Mouse (Mus musculus) intestine, postnatal 0 days (tissue): Measurements from ENCODE around the gene Gm43191. TPM values are rescaled to one million over a fixed set of nuclear protein-coding genes. Genes with fewer than 3 reads are reported as not detected.

ENCODE experiments used
- ATAC-seq: fragments of 200-750 bp; cut with Nextera tagmentation; 2 replicates; pipeline ENCODE4 v1.8.0; 2017; ENCODE audit warnings: mild to moderate bottlenecking, moderate TSS enrichment, moderate library complexity
- H3K27ac ChIP-seq: fragments of 300-500 bp; sonication (generic); 2 replicates; pipeline ENCODE4 v1.5.1; 2014; ENCODE audit warnings: mild to moderate bottlenecking, low read depth, low read length, moderate library complexity
- H3K27me3 ChIP-seq: fragments of 300-500 bp; sonication (generic); replicated peaks from 2 replicates; pipeline ENCODE4 v1.6.1; 2014; ENCODE audit warnings: low read length, mixed read lengths; ENCODE audit not compliant: control insufficient read depth, insufficient read depth
- H3K36me3 ChIP-seq: fragments of 300-500 bp; sonication (generic); 2 replicates; pipeline ENCODE4 v1.6.1; 2014; ENCODE audit warnings: mild to moderate bottlenecking, moderate library complexity; ENCODE audit not compliant: control insufficient read depth, insufficient read depth
- H3K4me1 ChIP-seq: fragments of 300-500 bp; sonication (generic); replicated peaks from 2 replicates; pipeline ENCODE4 v1.6.1; 2014; ENCODE audit warnings: antibody characterized with exemption, low read length, mixed read lengths; ENCODE audit not compliant: control insufficient read depth, insufficient read depth
- H3K4me2 ChIP-seq: fragments of 300-500 bp; sonication (generic); replicated peaks from 2 replicates; pipeline ENCODE4 v1.6.1; 2014; ENCODE audit warnings: low read depth, mild to moderate bottlenecking, moderate library complexity
- H3K4me3 ChIP-seq: fragments of 300-500 bp; sonication (generic); 2 replicates; pipeline ENCODE4 v1.5.1; 2014; ENCODE audit warnings: low read depth, low read length
- H3K9ac ChIP-seq: fragments of 300-500 bp; sonication (generic); 2 replicates; pipeline ENCODE4 v1.6.1; 2014; ENCODE audit warnings: mild to moderate bottlenecking, low read depth, low read length
- H3K9me3 ChIP-seq: fragments of 300-500 bp; sonication (generic); 2 replicates; pipeline ENCODE4 v1.6.1; 2016; ENCODE audit warnings: mixed run types; ENCODE audit not compliant: control insufficient read depth
- CTCF ChIP-seq: sonication (generic); IDR thresholded peaks from 2 replicates; pipeline ENCODE4 v1.5.1; 2016; ENCODE audit warnings: low read depth, mild to moderate bottlenecking, control low read depth, antibody characterized with exemption, moderate library complexity
- WGBS: fragments of 180-500 bp; shearing (Covaris S2); extraction: QIAGEN DNeasy Blood & Tissue Kit; methylation state at CpG from one replicate; pipeline ENCODE4 v1.1.7; 2014; 5-methylcytosine and 5-hydroxymethylcytosine counted together
- polyA plus RNA-seq: library from polyadenylated mRNA; unstranded; fragments of >200 nt; fragmentation: Nextera tagmentation; extraction: Ambion mirVana; gene quantifications from 2 replicates; pipeline ENCODE4 v1.2.1, GENCODE M21; 2015

Gm43191 gene
- polyA plus RNA-seq, 1 experiment from 2014 or later, result not detected

DNA sequence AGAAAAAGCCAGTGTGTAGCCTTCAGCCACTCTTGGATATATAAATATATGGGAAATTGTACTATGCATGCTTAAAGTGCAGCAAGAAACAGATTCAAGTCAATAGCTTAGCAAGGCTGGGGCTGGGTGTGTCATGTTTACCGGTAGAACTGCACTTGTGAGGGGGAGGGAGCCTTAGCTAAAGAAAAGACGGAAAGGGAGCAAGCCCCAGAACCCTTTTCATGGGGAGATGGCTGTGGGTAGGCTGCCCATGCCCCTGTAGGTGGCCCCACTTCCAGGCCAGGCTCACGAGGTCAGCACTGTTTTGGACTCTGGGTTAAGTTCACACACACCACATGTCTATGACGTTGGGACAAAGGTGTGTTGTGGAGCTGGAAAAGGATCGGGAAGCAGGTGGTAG, 45.3 kb downstream of the Gm43191 start:
- H3K9ac ChIP-seq, result no peak overlapping the region
- no peak for TF ChIP-seq CTCF
- 0 out of 2 replicates have a peak overlapping the region, but pooled peaks have one; percentile 15 for H3K27ac ChIP-seq
- no peak overlapping the region for H3K4me2 ChIP-seq
- no peaks in the 10 kb centered on the region for H3K9me3 ChIP-seq
- H3K27me3 ChIP-seq, result no peaks in the 10 kb centered on the region
- H3K36me3 ChIP-seq, result peaks cover 68% of the 10 kb centered on the region
- H3K4me3 ChIP-seq, result no peak overlapping the region
- ATAC-seq, result no peak
- WGBS, result 44% methylated on average over 5 of the region's 5 CpGs
- 0 out of 2 replicates have a peak, but pooled peaks cover 3% of the 10 kb centered on the region for H3K4me1 ChIP-seq

DNA sequence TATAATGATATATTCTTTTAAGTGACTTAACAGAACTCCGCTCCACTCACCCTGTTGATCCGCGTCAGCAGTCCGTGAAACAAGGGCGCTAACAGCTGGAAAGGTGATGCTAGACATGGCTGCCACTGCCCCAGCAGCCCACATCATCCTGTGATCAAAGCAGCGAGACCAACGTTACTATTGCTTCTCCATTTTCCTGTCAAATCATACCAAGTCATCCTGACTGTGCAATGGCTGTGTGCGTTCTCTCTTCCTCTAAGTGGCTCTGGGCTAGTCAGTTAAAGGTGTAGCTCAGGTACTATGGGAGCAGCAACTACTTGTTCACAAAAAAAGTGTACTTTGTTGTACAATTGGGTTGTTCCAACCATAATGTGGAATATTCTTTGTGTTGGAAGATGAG, 46.2 kb downstream of the Gm43191 start:
- TF ChIP-seq CTCF, result no peak
- Histone ChIP-seq H3K4me3 (no peak overlapping the region), H3K9me3 (no peaks in the 10 kb centered on the region), H3K4me1 (0 out of 2 replicates have a peak, but pooled peaks cover 3% of the 10 kb centered on the region), H3K27me3 (no peaks in the 10 kb centered on the region), H3K9ac (no peak overlapping the region), H3K36me3 (peaks cover 60% of the 10 kb centered on the region), H3K27ac (no peak overlapping the region), H3K4me2 (no peak overlapping the region)
- ATAC-seq, result no peak
- 91% methylated on average over 8 of the region's 8 CpGs for WGBS

DNA sequence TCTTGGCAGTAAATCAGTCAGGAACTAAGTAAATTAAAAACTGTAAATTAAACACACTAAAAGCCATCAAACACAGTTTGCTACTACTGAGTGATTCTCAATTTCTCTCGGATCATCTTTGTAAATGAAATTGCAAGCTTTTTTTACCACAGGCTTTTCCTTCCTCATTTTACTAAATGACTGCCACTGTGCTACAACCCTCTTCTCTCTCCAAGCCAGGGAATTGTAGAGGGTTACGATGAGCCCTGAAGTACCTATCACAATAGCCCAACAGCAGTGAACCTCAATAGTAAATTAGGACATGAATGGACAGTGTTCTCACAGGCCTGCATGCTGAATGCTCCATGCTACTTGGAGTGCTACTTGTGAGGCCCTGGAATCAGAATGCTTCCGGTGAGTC, 47.0 kb downstream of the Gm43191 start:
- 0 out of 2 replicates have a peak, but pooled peaks cover 3% of the 10 kb centered on the region for H3K4me1 ChIP-seq
- no peak overlapping the region for H3K27ac ChIP-seq
- TF ChIP-seq CTCF, result no peak
- H3K9ac ChIP-seq, result no peak overlapping the region
- 94% methylated on average over 3 of the region's 3 CpGs for WGBS
- H3K27me3 ChIP-seq, result no peaks in the 10 kb centered on the region
- no peaks in the 10 kb centered on the region for H3K9me3 ChIP-seq
- no peak overlapping the region for H3K4me3 ChIP-seq
- no peak overlapping the region for H3K4me2 ChIP-seq
- peaks cover 53% of the 10 kb centered on the region for H3K36me3 ChIP-seq
- no peak for ATAC-seq

DNA sequence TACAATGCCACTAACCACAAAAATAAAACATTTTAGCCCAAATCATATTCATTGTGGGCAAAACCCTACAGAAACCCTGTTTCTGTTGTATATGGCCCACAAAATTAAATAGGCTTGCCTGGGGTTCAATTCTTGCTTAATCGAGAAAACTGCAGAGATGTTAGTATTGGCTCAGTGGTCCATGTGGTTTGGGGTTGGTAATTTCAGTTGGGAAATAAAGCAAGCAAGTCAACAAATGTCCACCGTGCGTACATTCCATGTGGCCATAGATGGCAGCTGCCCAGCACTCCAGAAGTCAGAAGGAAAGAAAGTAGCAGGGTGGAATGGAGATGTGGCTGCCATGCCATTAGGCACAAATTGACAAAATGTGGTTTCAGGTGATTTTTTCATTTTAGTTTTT, 48.1 kb downstream of the Gm43191 start:
- Histone ChIP-seq H3K4me3 (no peak overlapping the region), H3K4me1 (0 out of 2 replicates have a peak, but pooled peaks cover 3% of the 10 kb centered on the region), H3K27ac (no peak overlapping the region), H3K27me3 (no peaks in the 10 kb centered on the region), H3K36me3 (peaks cover 49% of the 10 kb centered on the region), H3K4me2 (no peak overlapping the region), H3K9ac (no peak overlapping the region), H3K9me3 (no peaks in the 10 kb centered on the region)
- TF ChIP-seq CTCF, result no peak
- no peak for ATAC-seq
- 85% methylated on average over 3 of the region's 3 CpGs for WGBS

DNA sequence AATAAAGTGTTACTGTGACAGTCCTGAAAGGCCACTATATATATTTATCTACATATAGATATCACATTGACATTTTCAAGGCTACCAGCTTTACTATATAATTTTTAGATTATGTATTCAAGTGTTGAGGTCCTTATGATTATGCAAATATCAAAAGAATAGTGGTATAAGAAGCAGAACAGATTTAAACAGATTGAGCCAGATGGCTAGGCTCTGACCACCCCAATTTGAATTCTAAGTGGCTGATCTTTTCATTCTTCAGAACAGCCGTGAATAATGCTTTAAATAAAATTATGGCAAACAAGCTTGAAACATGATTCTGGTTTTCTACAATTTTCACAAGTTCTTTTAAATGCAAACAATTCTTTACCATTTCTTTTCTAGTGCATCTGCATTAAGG, 49.6 kb downstream of the Gm43191 start:
- TF ChIP-seq CTCF, result no peak
- Histone ChIP-seq H3K27ac (no peak overlapping the region), H3K36me3 (peaks cover 45% of the 10 kb centered on the region), H3K4me2 (no peak overlapping the region), H3K9me3 (no peaks in the 10 kb centered on the region), H3K9ac (no peak overlapping the region), H3K4me1 (no peaks in the 10 kb centered on the region), H3K27me3 (no peaks in the 10 kb centered on the region), H3K4me3 (no peak overlapping the region)
- no peak for ATAC-seq
- WGBS, result 83% methylated on average over 1 of the region's 1 CpGs

DNA sequence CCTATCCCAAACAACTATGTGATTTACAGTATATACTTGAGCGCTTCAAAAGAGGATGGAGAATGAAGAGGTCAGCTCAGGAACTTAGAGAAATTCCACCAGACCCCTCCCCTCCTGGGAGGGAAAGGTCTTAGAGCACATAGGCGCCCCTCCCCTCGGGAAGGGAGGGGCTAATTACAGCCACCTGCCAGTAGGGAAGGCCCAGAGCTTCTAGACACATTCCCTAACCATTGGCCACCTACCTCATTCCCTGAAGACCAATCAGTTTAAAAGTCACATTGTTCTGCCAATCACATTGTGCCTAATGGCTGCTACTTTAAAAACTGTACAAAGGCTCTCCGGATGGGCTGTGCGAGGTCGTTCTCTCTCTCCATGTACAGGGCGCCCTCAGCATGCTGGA, 58.4 kb downstream of the Gm43191 start:
- no peak overlapping the region for H3K4me2 ChIP-seq
- no peak for ATAC-seq
- peaks cover 12% of the 10 kb centered on the region; the same call in 1 of the 2 replicates for H3K36me3 ChIP-seq
- no peaks in the 10 kb centered on the region for H3K4me1 ChIP-seq
- H3K27me3 ChIP-seq, result no peaks in the 10 kb centered on the region
- no peak overlapping the region for H3K4me3 ChIP-seq
- 95% methylated on average over 7 of the region's 7 CpGs for WGBS
- H3K9ac ChIP-seq, result no peak overlapping the region
- H3K9me3 ChIP-seq, result no peaks in the 10 kb centered on the region
- TF ChIP-seq CTCF, result no peak
- no peak overlapping the region for H3K27ac ChIP-seq
